Mouse (Mus musculus) liver, adult 2 months (tissue): ENCODE results near the gene Zfp827.

Source experiments
- CTCF ChIP-seq: fragments of 200-500 bp; IDR thresholded peaks from 2 replicates; pipeline ENCODE4 v1.5.1; 2011; ENCODE audit warnings: low read depth, low read length, control low read depth
- POLR2A ChIP-seq: fragments of 200-500 bp; IDR thresholded peaks from 2 replicates; pipeline ENCODE4 v1.6.1; 2011; ENCODE audit warnings: low read length, control low read depth; ENCODE audit not compliant: insufficient read depth; ENCODE audit errors: extremely low read depth

- TF ChIP-seq CTCF (no peak), POLR2A (no peak)
These were observed 20.3 kb downstream of the Zfp827 start for GRCm38 (mm10) chr8:79048388-79049005.
